Mouse (Mus musculus) lung, adult 18-20 months (tissue): Measurements from ENCODE around the gene 1300017J02Rik.

Experiments
- DNase-seq, 2 experiments: peaks; one replicate each; pipeline ENCODE4 v3.0.0; 2022; ENCODE audit warnings: mixed read lengths in 2 of 2

Gene 1300017J02Rik

GRCm38 (mm10) chr9:103212654-103213420 lies 92.0 kb downstream of the 1300017J02Rik start:
- DNase-seq = peak in 1 of 2 experiments; percentile 20

- no peak for DNase-seq
Measured at GRCm38 (mm10) chr9:103208802-103209423, 96.0 kb downstream of the 1300017J02Rik start.

- peak; percentile 67 to 81 for DNase-seq
Measured at GRCm38 (mm10) chr9:103207846-103208245, 97.0 kb downstream of the 1300017J02Rik start.

- DNase-seq = no peak
Measured at GRCm38 (mm10) chr9:103205786-103206185, 99.1 kb downstream of the 1300017J02Rik start.

- peak; percentile 93 to 95 for DNase-seq
Measured at GRCm38 (mm10) chr9:103201561-103202260, 103.2 kb downstream of the 1300017J02Rik start, which contains the start of gene Srprb. Srprb (minus strand) TSS chr9:103202137.
